Mouse (Mus musculus) C2C12 (cell line): Measurements from ENCODE around the gene Ifitm10. TPM values are rescaled to one million over a fixed set of nuclear protein-coding genes. Genes with fewer than 3 reads are reported as not detected.

Experiments used
- H3K27me3 ChIP-seq: one replicate; pipeline ENCODE4 v1.6.1; 2011; ENCODE audit not compliant: control insufficient read depth, insufficient read depth, insufficient read length
- H3K36me3 ChIP-seq: one replicate; pipeline ENCODE4 v1.6.1; 2011; ENCODE audit not compliant: control insufficient read depth, insufficient read depth
- H3K4me3 ChIP-seq: one replicate; pipeline ENCODE4 v1.5.1; 2011; ENCODE audit warnings: mild to moderate bottlenecking, control low read depth; ENCODE audit not compliant: poor library complexity, insufficient read depth, severe bottlenecking
- H3K79me2 ChIP-seq: one replicate; pipeline ENCODE4 v1.6.1; 2011; ENCODE audit not compliant: control insufficient read depth, insufficient read depth
- H3K79me3 ChIP-seq: one replicate; pipeline ENCODE4 v1.6.1; 2011; ENCODE audit warnings: low read depth, control low read depth
- H3ac ChIP-seq: one replicate; pipeline ENCODE3; 2011; ENCODE audit warnings: low read depth; ENCODE audit not compliant: control insufficient read depth, insufficient read length
- CEBPB ChIP-seq: IDR thresholded peaks from one replicate; pipeline ENCODE4 v1.6.1; 2011; ENCODE audit warnings: low read depth, mild to moderate bottlenecking, control low read depth, moderate library complexity
- CTCF ChIP-seq: IDR thresholded peaks from one replicate; pipeline ENCODE4 v1.5.1; 2011; ENCODE audit not compliant: control insufficient read depth, insufficient read depth, insufficient read length
- FOSL1 ChIP-seq: IDR thresholded peaks from one replicate; pipeline ENCODE4 v1.8.0; 2011; ENCODE audit warnings: mild to moderate bottlenecking, low read length; ENCODE audit not compliant: poor library complexity, insufficient read depth, severe bottlenecking
- MAX ChIP-seq: IDR thresholded peaks from one replicate; pipeline ENCODE4 v1.6.1; 2011; ENCODE audit warnings: mild to moderate bottlenecking, control low read depth
- MYOD1 ChIP-seq: IDR thresholded peaks from one replicate; pipeline ENCODE4 v1.6.1; 2011; ENCODE audit warnings: low read depth; ENCODE audit not compliant: control insufficient read depth, insufficient read length
- MYOG ChIP-seq: IDR thresholded peaks from one replicate; pipeline ENCODE4 v1.6.1; 2011; ENCODE audit not compliant: control insufficient read depth, insufficient read length; ENCODE audit errors: extremely low read depth
- USF1 ChIP-seq: IDR thresholded peaks from one replicate; pipeline ENCODE4 v1.6.1; 2011; ENCODE audit warnings: low read depth, mild to moderate bottlenecking, control low read depth, moderate library complexity
- polyA plus RNA-seq: library from polyadenylated mRNA; unstranded; fragments of >200 nt; fragmentation: generic; extraction: Trizol; gene quantifications from one replicate; pipeline ENCODE4 v1.2.1, GENCODE M21; 2012; ENCODE audit warnings: missing spikeins

Ifitm10 gene
- polyA plus RNA-seq, 1 experiment, result 2.0 TPM

DNA sequence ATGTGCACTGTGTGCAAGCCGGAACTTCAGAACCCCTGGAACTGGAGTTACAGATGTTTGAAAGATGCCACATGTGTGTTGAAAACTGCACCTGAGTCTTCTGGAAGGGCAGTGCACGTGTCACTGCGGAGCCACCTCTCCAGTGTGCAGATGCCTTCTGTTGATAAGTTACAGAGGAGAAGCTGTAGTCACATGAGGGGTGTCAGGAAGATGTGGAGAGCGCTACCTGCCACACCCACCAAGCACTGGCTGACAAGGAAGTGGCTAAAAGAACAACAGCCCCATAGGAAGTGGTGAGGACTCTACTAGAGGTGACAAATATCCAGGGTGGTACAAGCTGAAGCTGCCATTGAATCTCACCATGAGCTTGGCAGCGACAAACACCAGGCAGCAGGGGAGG, 19.7 kb downstream of the Ifitm10 start:
- no peak for TF ChIP-seq CEBPB

GRCm38 (mm10) chr7:142351569-142351968, 22.0 kb downstream of the Ifitm10 start:
- no peaks in the 10 kb centered on the region for H3K79me3 ChIP-seq
- no peak overlapping the region for H3ac ChIP-seq
- no peaks in the 10 kb centered on the region for H3K36me3 ChIP-seq
- no peak overlapping the region for H3K4me3 ChIP-seq
- H3K27me3 ChIP-seq, result no peaks in the 10 kb centered on the region
- no peak for TF ChIP-seq MAX
- peak; percentile 31 for TF ChIP-seq USF1
- TF ChIP-seq CTCF, result no peak
- TF ChIP-seq FOSL1, result no peak
- no peak for TF ChIP-seq CEBPB
- no peaks in the 10 kb centered on the region for H3K79me2 ChIP-seq

More for the DNA sequence above, 19.7 kb downstream of the Ifitm10 start:
- no peak overlapping the region for H3ac ChIP-seq
- H3K27me3 ChIP-seq, result no peaks in the 10 kb centered on the region
- no peaks in the 10 kb centered on the region for H3K79me2 ChIP-seq
- H3K79me3 ChIP-seq, result no peaks in the 10 kb centered on the region
- no peaks in the 10 kb centered on the region for H3K36me3 ChIP-seq
- no peak overlapping the region for H3K4me3 ChIP-seq

DNA sequence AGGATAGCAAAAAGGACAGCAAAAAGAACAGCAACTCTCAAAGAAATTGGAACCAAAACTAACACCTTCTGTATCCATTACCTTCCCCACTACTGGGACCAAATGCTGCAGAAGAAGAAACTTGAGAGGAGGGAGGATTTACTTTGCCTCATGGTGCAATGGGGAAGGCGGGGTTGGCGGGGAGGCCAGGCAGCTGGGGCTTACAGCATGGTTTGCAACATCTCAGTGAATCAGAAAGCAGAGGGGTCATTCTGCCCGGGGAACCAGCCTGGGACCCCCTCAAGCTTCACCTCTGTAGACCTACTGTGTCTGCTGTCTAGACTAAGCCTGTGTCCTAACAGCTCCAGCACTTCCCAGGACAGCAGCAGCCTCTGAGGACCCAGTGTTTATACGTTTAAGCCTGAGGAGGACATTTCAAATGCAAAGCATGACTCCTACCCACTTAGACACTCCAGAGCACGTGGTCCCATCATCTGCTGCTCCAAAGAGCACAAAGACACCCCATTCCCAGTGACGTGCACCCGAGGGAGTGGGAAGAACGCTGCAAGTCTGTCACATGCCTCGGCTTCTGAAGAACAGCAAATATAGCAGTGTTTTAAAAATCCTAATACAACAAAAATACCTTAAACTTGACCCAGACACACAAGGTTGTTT, 24.1 kb downstream of the Ifitm10 start:
- H3ac ChIP-seq, result no peak overlapping the region
- H3K4me3 ChIP-seq, result no peak overlapping the region
- no peaks in the 10 kb centered on the region for H3K27me3 ChIP-seq
- H3K79me3 ChIP-seq, result no peaks in the 10 kb centered on the region
- no peak for TF ChIP-seq MYOD1
- no peak for TF ChIP-seq CEBPB
- no peak for TF ChIP-seq CTCF
- TF ChIP-seq USF1, result no peak
- TF ChIP-seq MAX, result no peak
- no peak for TF ChIP-seq FOSL1
- no peak for TF ChIP-seq MYOG
- H3K79me2 ChIP-seq, result no peaks in the 10 kb centered on the region
- H3K36me3 ChIP-seq, result no peaks in the 10 kb centered on the region

- Histone ChIP-seq H3K4me3 (no peak overlapping the region), H3K27me3 (no peaks in the 10 kb centered on the region), H3ac (no peak overlapping the region), H3K36me3 (no peaks in the 10 kb centered on the region), H3K79me2 (no peaks in the 10 kb centered on the region), H3K79me3 (no peaks in the 10 kb centered on the region)
- TF ChIP-seq MYOD1, result no peak
- TF ChIP-seq MAX, result no peak
- TF ChIP-seq USF1, result no peak
- no peak for TF ChIP-seq MYOG
- no peak for TF ChIP-seq CTCF
- TF ChIP-seq FOSL1, result no peak
- TF ChIP-seq CEBPB, result no peak
Measured at GRCm38 (mm10) chr7:142347542-142347941, 26.0 kb downstream of the Ifitm10 start.

GRCm38 (mm10) chr7:142342247-142342640, 31.3 kb downstream of the Ifitm10 start:
- Histone ChIP-seq H3K79me2 (no peaks in the 10 kb centered on the region), H3K36me3 (no peaks in the 10 kb centered on the region), H3K4me3 (no peak overlapping the region), H3K27me3 (no peaks in the 10 kb centered on the region), H3ac (no peak overlapping the region), H3K79me3 (no peaks in the 10 kb centered on the region)
- TF ChIP-seq CTCF (no peak), FOSL1 (no peak), MYOG (no peak), MAX (no peak), CEBPB (no peak), USF1 (no peak), MYOD1 (no peak)

- Histone ChIP-seq H3K4me3 (no peak overlapping the region), H3K36me3 (no peaks in the 10 kb centered on the region), H3K27me3 (no peaks in the 10 kb centered on the region), H3K79me3 (no peaks in the 10 kb centered on the region), H3ac (no peak overlapping the region), H3K79me2 (no peaks in the 10 kb centered on the region)
- no peak for TF ChIP-seq CEBPB
- TF ChIP-seq MYOG, result no peak
- TF ChIP-seq FOSL1, result no peak
- no peak for TF ChIP-seq MYOD1
- no peak for TF ChIP-seq CTCF
- TF ChIP-seq MAX, result no peak
- no peak for TF ChIP-seq USF1
Measured at GRCm38 (mm10) chr7:142341564-142342246, 31.8 kb downstream of the Ifitm10 start.
